Mouse (Mus musculus) ES-E14 (cell line): ENCODE data around the gene Med18. TPM values are rescaled to one million over a fixed set of nuclear protein-coding genes. Genes with fewer than 3 reads are reported as not detected.

Experiments used
- DNase-seq: peaks from one replicate; pipeline ENCODE4 v3.0.0-alpha.2; 2013; ENCODE audit warnings: low read depth, low spot score
- H3K27ac ChIP-seq: 2 replicates; pipeline ENCODE4 v1.5.1; 2012; ENCODE audit warnings: low read depth, mild to moderate bottlenecking, low read length, moderate library complexity, mixed read lengths; ENCODE audit not compliant: poor library complexity, insufficient read depth, severe bottlenecking
- H3K36me3 ChIP-seq: 2 replicates; pipeline ENCODE4 v1.6.1; 2012; ENCODE audit warnings: mild to moderate bottlenecking, low read length, moderate library complexity, mixed read lengths; ENCODE audit not compliant: control insufficient read depth, poor library complexity, insufficient read depth, severe bottlenecking
- H3K4me1 ChIP-seq, 2 experiments: fragments of 150-350 bp in 1 of 2; sonication (generic) in 1 of 2; 2 replicates each; pipeline ENCODE4 v1.6.1; 2012; ENCODE audit warnings: low read length in 2 of 2, mild to moderate bottlenecking in 1 of 2, mixed read lengths in 1 of 2; ENCODE audit not compliant: control insufficient read depth in 2 of 2, insufficient read depth in 2 of 2, poor library complexity in 1 of 2
- H3K4me3 ChIP-seq, 2 experiments: fragments of 150-350 bp in 1 of 2; sonication (generic) in 1 of 2; 2 replicates each; pipeline ENCODE4 v1.5.1; 2012; ENCODE audit warnings: low read length in 2 of 2, low read depth in 1 of 2, mild to moderate bottlenecking in 1 of 2, mixed read lengths in 1 of 2; ENCODE audit not compliant: insufficient read depth in 1 of 2, poor library complexity in 1 of 2, severe bottlenecking in 1 of 2
- H3K9ac ChIP-seq: 2 replicates; pipeline ENCODE4 v1.6.1; 2012; ENCODE audit warnings: low read depth, mild to moderate bottlenecking, low read length, mixed read lengths; ENCODE audit not compliant: poor library complexity, insufficient read depth, severe bottlenecking
- H3K9me3 ChIP-seq: fragments of 150-350 bp; sonication (generic); 2 replicates; pipeline ENCODE4 v1.6.1; 2012; ENCODE audit warnings: low read depth, mild to moderate bottlenecking, low read length; ENCODE audit not compliant: control insufficient read depth, insufficient read depth
- CHD2 ChIP-seq: IDR thresholded peaks from 2 replicates; pipeline ENCODE4 v1.6.1; 2014; ENCODE audit warnings: mild to moderate bottlenecking, low read depth, low read length, inconsistent platforms
- HCFC1 ChIP-seq: IDR thresholded peaks from 2 replicates; pipeline ENCODE4 v1.6.1; 2012; ENCODE audit warnings: low read length, inconsistent platforms, borderline replicate concordance; ENCODE audit not compliant: insufficient read depth
- MAFK ChIP-seq: IDR thresholded peaks from 2 replicates; pipeline ENCODE4 v1.6.1; 2014; ENCODE audit warnings: mild to moderate bottlenecking, low read depth, low read length, inconsistent platforms; ENCODE audit not compliant: insufficient read depth
- ZC3H11A ChIP-seq: IDR thresholded peaks from 2 replicates; pipeline ENCODE4 v1.6.1; 2012; ENCODE audit warnings: low read depth, mild to moderate bottlenecking, inconsistent platforms, low read length, borderline replicate concordance
- ZNF384 ChIP-seq: IDR thresholded peaks from 2 replicates; pipeline ENCODE4 v1.6.1; 2012; ENCODE audit warnings: low read depth, low read length, inconsistent platforms
- in situ Hi-C, 2 experiments: fragments of 600-800 bp; cut with MboI; formaldehyde crosslinking; loops; one replicate each; pipeline ENCODE4 v1.15.1; 2025; ENCODE audit warnings: low sequenced_read_pairs in 2 of 2, inconsistent platforms in 1 of 2; ENCODE audit not compliant: unreplicated experiment in 2 of 2
- total RNA-seq: library from RNA; depleted of rRNA; stranded (reverse); fragments of 300-350 nt; gene quantifications from 2 replicates; pipeline ENCODE4 v1.2.3, GENCODE M21; 2012

Gene Med18
- total RNA-seq, 1 experiment: 32.8 TPM

DNA sequence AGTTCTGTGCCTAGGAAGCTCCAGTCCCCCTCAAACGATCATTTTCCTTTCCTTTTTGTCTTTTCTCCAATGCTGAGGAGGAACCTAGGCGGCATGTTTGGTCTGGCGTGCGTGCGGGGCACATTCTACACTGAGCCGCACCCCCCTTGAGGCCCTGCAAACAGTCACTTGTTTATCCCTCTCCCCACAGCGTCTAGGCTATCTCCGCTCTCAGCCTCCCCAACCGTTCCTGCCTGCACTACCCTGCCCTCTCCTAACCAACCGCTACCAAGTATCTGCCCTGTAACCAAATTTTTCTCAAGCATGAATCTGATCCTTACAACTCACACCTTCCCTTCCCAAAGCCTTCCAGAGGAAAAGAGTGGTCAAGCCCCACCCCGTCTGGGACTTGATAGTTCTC is 39.6 kb upstream of the Med18 start:
- no peak for DNase-seq

DNA sequence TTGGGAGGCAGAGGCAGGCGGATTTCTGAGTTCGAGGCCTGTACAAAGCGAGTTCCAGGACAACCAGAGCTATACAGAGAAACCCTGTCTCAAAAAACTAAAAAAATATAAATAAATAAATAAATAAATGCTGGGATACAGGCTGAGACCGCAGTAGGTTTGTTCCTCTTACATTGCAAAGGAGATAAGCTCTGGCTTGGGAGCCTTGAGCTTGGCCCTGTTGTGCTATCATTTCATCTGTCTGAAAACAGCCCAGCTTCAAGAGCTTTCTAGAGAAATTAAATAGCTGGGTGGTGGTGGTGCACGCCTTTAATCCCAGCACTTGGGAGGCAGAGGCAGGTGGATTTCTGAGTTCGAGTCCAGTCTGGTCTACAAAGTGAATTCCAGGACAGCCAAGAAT is 37.9 kb upstream of the Med18 start:
- Histone ChIP-seq H3K4me1 (peaks cover 7 to 12% of the 10 kb centered on the region in 2 experiments; a peak in 2 of 4 replicates), H3K4me3 (no peak overlapping the region), H3K27ac (no peak overlapping the region), H3K9ac (no peak overlapping the region), H3K9me3 (no peaks in the 10 kb centered on the region), H3K36me3 (peaks cover 46% of the 10 kb centered on the region)
- no peak for DNase-seq
- in situ Hi-C loops: no loop called here
- TF ChIP-seq ZNF384 (no peak), HCFC1 (no peak), MAFK (no peak), CHD2 (no peak), ZC3H11A (no peak)

More for the DNA sequence above, 39.6 kb upstream of the Med18 start:
- TF ChIP-seq MAFK: no peak
- TF ChIP-seq ZC3H11A: no peak
- no peak for TF ChIP-seq HCFC1
- TF ChIP-seq CHD2: no peak
- TF ChIP-seq ZNF384: no peak
- peak overlapping the region in 1 of 2 experiments; percentile 29; a peak in 2 of 4 replicates for H3K4me3 ChIP-seq
- H3K9ac ChIP-seq: 0 out of 2 replicates have a peak overlapping the region, but pooled peaks have one; percentile 15
- in situ Hi-C loops: no loop called here
- no peaks in the 10 kb centered on the region for H3K9me3 ChIP-seq
- peaks cover 7 to 12% of the 10 kb centered on the region in 2 experiments; a peak in 3 of 4 replicates for H3K4me1 ChIP-seq
- H3K36me3 ChIP-seq: peaks cover 31% of the 10 kb centered on the region
- H3K27ac ChIP-seq: no peak overlapping the region

DNA sequence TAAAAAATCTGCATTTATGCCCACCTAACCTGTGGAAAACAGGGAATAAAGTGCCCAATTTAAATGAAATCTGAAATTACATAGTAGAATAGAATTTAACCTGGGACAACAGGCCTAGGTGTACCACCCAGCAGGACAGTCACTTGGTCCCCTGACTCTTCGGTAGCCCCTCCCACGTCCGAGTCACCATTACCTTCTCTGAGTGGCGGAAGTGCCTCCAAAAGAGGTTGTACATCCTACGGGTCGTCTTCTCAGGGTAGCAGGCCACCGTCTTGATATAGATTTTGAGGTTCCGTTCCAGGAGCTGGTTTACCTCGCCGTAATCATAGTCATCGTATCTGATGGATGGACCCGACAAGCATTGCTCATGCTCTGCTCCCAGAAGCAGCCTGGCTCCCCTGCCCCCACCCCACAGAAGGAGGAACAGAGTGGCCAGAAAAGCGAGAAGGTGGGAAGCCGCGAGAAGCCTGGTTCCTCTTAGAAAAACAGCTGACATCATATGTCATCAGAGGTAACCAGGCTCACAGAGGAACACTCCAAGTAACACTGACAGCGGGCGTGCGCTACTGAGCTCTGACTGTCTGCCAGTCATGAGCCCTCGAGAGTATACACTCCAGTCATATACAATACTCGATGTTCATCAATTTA is 30.7 kb upstream of the Med18 start:
- no peak for DNase-seq
- in situ Hi-C loops: no loop called here

DNA sequence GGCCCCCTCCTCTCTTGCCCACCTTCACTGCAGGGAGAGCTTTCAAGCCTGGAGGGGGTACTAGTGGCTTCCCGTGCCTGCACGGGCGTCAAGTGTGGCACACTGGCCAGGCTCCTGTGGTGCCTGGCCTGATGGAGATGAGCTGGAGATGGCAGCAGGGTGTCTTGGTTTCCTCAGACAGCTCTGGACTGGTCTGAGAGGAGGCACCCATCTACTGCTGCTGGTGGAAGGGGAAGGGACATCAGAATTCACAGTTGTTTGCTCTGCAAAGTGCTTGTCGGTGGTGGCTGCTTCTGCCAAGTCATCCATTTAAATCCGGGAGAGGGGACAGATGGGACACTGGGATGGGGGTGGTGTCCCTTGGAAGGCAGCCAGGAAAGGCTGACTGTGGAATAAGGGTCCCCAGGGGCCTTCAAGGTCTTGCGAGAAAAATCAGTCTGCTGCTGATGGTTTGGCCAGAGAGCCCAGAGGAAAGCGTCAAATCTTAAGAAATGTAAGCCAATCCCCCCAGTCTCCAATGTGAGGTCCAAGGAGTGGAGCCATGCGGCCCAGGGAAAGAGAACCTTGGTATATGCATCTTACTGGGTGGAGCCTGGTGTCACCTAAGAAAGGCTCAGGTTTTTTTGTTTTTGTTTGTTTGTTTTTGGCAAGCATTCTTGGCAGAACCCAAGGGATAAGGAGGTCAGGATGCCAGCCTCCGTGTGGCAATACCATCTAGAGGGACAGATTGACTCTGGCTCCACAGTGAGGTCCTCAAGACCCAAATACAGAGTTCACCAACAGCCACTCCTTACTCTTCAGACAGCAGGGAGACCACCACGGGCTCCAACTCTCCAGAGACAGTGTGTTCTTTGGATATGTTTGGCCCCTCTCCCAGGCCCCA is 28.7 kb upstream of the Med18 start:
- Histone ChIP-seq H3K9me3 (no peaks in the 10 kb centered on the region), H3K9ac (no peak overlapping the region), H3K4me3 (no peak overlapping the region), H3K36me3 (peaks cover 52% of the 10 kb centered on the region), H3K27ac (no peak overlapping the region), H3K4me1 (peaks cover 0 to 5% of the 10 kb centered on the region in 2 experiments; a peak in 2 of 4 replicates)
- in situ Hi-C loops: no loop called here
- no peak for DNase-seq
- TF ChIP-seq CHD2 (no peak), ZC3H11A (no peak), MAFK (no peak), ZNF384 (no peak), HCFC1 (no peak)

More for the DNA sequence above, 30.7 kb upstream of the Med18 start:
- no peaks in the 10 kb centered on the region for H3K9me3 ChIP-seq
- no peak overlapping the region for H3K4me3 ChIP-seq
- H3K27ac ChIP-seq: no peak overlapping the region
- H3K9ac ChIP-seq: no peak overlapping the region
- H3K36me3 ChIP-seq: peaks cover 72% of the 10 kb centered on the region
- TF ChIP-seq ZNF384 (no peak), ZC3H11A (no peak), MAFK (no peak), CHD2 (no peak), HCFC1 (no peak)
- peaks cover 0 to 3% of the 10 kb centered on the region in 2 experiments; a peak in 1 of 4 replicates for H3K4me1 ChIP-seq
